Mouse (Mus musculus) stomach, postnatal 0 days (tissue): ENCODE measurements at regions not wholly inside any gene's neighbourhood (a gene's known extent, or its start where the extent isn't known, plus 50 kb on each side); places are given as distances from the start of the nearest gene placed in this dataset.

Experiments
- CTCF ChIP-seq: IDR thresholded peaks from 2 replicates; pipeline ENCODE4 v1.5.1; 2016; ENCODE audit warnings: antibody characterized with exemption, low read depth, mild to moderate bottlenecking, moderate library complexity
- EP300 ChIP-seq: optimal IDR thresholded peaks from 2 replicates; pipeline ENCODE3; 2016; ENCODE audit warnings: antibody characterized with exemption

- no peak for TF ChIP-seq CTCF
- TF ChIP-seq EP300, result no peak
These were observed 170.6 kb upstream of the Rpl34 start for GRCm38 (mm10) chr3:130900846-130901245.
